Comparison of ENCODE assay signal across 27 mouse cellular contexts in genomic region chrX:49877651-49878349, GRCm38 (mm10). TPM values are rescaled to one million over a fixed set of nuclear protein-coding genes. Genes with fewer than 3 reads are reported as not detected.
DNase-seq lines count a peak whose midpoint lies in the region; ATAC-seq lines count a peak whose summit lies in the region.
"Had no signal": no experiment of that assay in that cellular context is flagged by ENCODE, and none has a peak within 500 bp of the region (broad histone marks: within the 10 kb centered on the region; RNA-seq: fewer than 3 reads in every experiment).

No protein-coding gene starts in this region.

- H3K27me3 ChIP-seq in forebrain, embryonic 13.5 days: no peaks in the 10 kb centered on the region
- no peaks in the 10 kb centered on the region for H3K27me3 ChIP-seq in forebrain, embryonic 12.5 days
- H3K27me3 ChIP-seq in forebrain, embryonic 15.5 days: no peaks in the 10 kb centered on the region
- H3K27me3 ChIP-seq in forebrain, embryonic 10.5 days (ENCODE audit: poor library complexity, severe bottlenecking): no peaks in the 10 kb centered on the region
- no peaks in the 10 kb centered on the region for H3K27me3 ChIP-seq in forebrain, embryonic 16.5 days (replicated peaks; ENCODE audit: control insufficient read depth, insufficient read depth, low read length)
- H3K27me3 ChIP-seq: CH12.LX; embryonic facial prominence, embryonic 13.5 days; embryonic facial prominence, embryonic 15.5 days had no signal

- no peak overlapping the region for H3K4me2 ChIP-seq in forebrain, embryonic 13.5 days
- H3K4me2 ChIP-seq in forebrain, embryonic 12.5 days: no peak overlapping the region
- H3K4me2 ChIP-seq in forebrain, embryonic 15.5 days (replicated peaks): no peak overlapping the region
- no peak overlapping the region for H3K4me2 ChIP-seq in forebrain, embryonic 16.5 days (ENCODE audit: low read length)
- H3K4me2 ChIP-seq: embryonic facial prominence, embryonic 13.5 days; embryonic facial prominence, embryonic 15.5 days had no signal

- H3K9ac ChIP-seq in forebrain, embryonic 13.5 days: no peak overlapping the region
- H3K9ac ChIP-seq in forebrain, embryonic 12.5 days: no peak overlapping the region
- no peak overlapping the region for H3K9ac ChIP-seq in forebrain, embryonic 15.5 days (replicated peaks)
- no peak overlapping the region for H3K9ac ChIP-seq in forebrain, embryonic 16.5 days (replicated peaks; ENCODE audit: low read depth, low read length)
- H3K9ac ChIP-seq: embryonic facial prominence, embryonic 13.5 days; embryonic facial prominence, embryonic 15.5 days had no signal

- peak; percentile 65; the same call in 1 of the 2 replicates for ATAC-seq in forebrain, embryonic 13.5 days
- no peak for ATAC-seq in forebrain, embryonic 12.5 days (ENCODE audit: low FRiP score)
- peak; percentile 84 for ATAC-seq in forebrain, embryonic 15.5 days (replicated peaks)
- ATAC-seq in forebrain, embryonic 16.5 days: peak; percentile 89
- ATAC-seq: activated CD4-positive, CD25-positive, alpha-beta regulatory T cell, adult 4 months; CD4-positive, CD25-positive, alpha-beta regulatory T cell, adult 4 months; Patski had no signal

- no peak for DNase-seq in forebrain, embryonic 10.5 days (ENCODE audit: extremely low spot score, low spot score)
- no peak for DNase-seq in kidney, postnatal 25 days
- DNase-seq in natural killer cell, adult 2 months (ENCODE audit: low spot score in 2 of 2): no peak
- DNase-seq: adrenal gland, adult 8-10 months; adrenal gland, postnatal 14 days; adrenal gland, postnatal 36 days; B cell, adult 2 months; cerebellum, adult 11-12 months; cerebellum, adult 2 months; cerebellum, adult 9-10 months; cerebellum, postnatal 14 days; cerebellum, postnatal 36 days; embryo, embryonic 11 days had no signal

- WGBS in forebrain, embryonic 13.5 days: 77% methylated on average over 4 of the region's 4 CpGs
- WGBS in forebrain, embryonic 12.5 days: 78% methylated on average over 4 of the region's 4 CpGs
- WGBS in forebrain, embryonic 15.5 days: 63% methylated on average over 4 of the region's 4 CpGs
- WGBS in forebrain, embryonic 10.5 days: 85% methylated on average over 4 of the region's 4 CpGs
- 62% methylated on average over 4 of the region's 4 CpGs for WGBS in forebrain, embryonic 16.5 days

- H3K4me1 ChIP-seq in forebrain, embryonic 13.5 days: no peaks in the 10 kb centered on the region
- no peaks in the 10 kb centered on the region for H3K4me1 ChIP-seq in forebrain, embryonic 12.5 days
- no peaks in the 10 kb centered on the region for H3K4me1 ChIP-seq in forebrain, embryonic 15.5 days
- no peaks in the 10 kb centered on the region for H3K4me1 ChIP-seq in forebrain, embryonic 10.5 days
- H3K4me1 ChIP-seq in forebrain, embryonic 16.5 days (replicated peaks; ENCODE audit: control insufficient read depth, insufficient read depth, low read length): no peaks in the 10 kb centered on the region
- H3K4me1 ChIP-seq: embryonic facial prominence, embryonic 13.5 days; embryonic facial prominence, embryonic 15.5 days had no signal

- H3K36me3 ChIP-seq in forebrain, embryonic 13.5 days (ENCODE audit: poor library complexity, severe bottlenecking): no peaks in the 10 kb centered on the region
- no peaks in the 10 kb centered on the region for H3K36me3 ChIP-seq in forebrain, embryonic 12.5 days (replicated peaks)
- no peaks in the 10 kb centered on the region for H3K36me3 ChIP-seq in forebrain, embryonic 15.5 days
- no peaks in the 10 kb centered on the region for H3K36me3 ChIP-seq in forebrain, embryonic 10.5 days (replicated peaks)
- no peaks in the 10 kb centered on the region for H3K36me3 ChIP-seq in forebrain, embryonic 16.5 days (ENCODE audit: control insufficient read depth, insufficient read depth)
- H3K36me3 ChIP-seq: embryonic facial prominence, embryonic 13.5 days; embryonic facial prominence, embryonic 15.5 days; G1E had no signal

- no peak overlapping the region for H3K27ac ChIP-seq in forebrain, embryonic 13.5 days
- H3K27ac ChIP-seq in forebrain, embryonic 12.5 days: no peak overlapping the region
- H3K27ac ChIP-seq in forebrain, embryonic 15.5 days (replicated peaks): no peak overlapping the region
- H3K27ac ChIP-seq in forebrain, embryonic 10.5 days: no peak overlapping the region
- H3K27ac ChIP-seq in forebrain, embryonic 16.5 days (ENCODE audit: low read length): no peak overlapping the region
- H3K27ac ChIP-seq: embryonic facial prominence, embryonic 13.5 days; embryonic facial prominence, embryonic 15.5 days had no signal

- H3K9me3 ChIP-seq in forebrain, embryonic 13.5 days (replicated peaks): no peaks in the 10 kb centered on the region
- H3K9me3 ChIP-seq in forebrain, embryonic 12.5 days: no peaks in the 10 kb centered on the region
- H3K9me3 ChIP-seq in forebrain, embryonic 15.5 days: no peaks in the 10 kb centered on the region
- no peaks in the 10 kb centered on the region for H3K9me3 ChIP-seq in forebrain, embryonic 10.5 days
- no peaks in the 10 kb centered on the region for H3K9me3 ChIP-seq in forebrain, embryonic 16.5 days (ENCODE audit: control insufficient read depth, low read length)
- H3K9me3 ChIP-seq: embryonic facial prominence, embryonic 13.5 days; embryonic facial prominence, embryonic 15.5 days; G1E had no signal

- no peak overlapping the region for H3K4me3 ChIP-seq in forebrain, embryonic 13.5 days
- H3K4me3 ChIP-seq in forebrain, embryonic 12.5 days (replicated peaks): no peak overlapping the region
- H3K4me3 ChIP-seq in forebrain, embryonic 15.5 days: no peak overlapping the region
- no peak overlapping the region for H3K4me3 ChIP-seq in forebrain, embryonic 10.5 days
- no peak overlapping the region for H3K4me3 ChIP-seq in forebrain, embryonic 16.5 days (replicated peaks; ENCODE audit: low read length)
- H3K4me3 ChIP-seq: embryonic facial prominence, embryonic 13.5 days; embryonic facial prominence, embryonic 15.5 days; erythroblast, embryonic 14.5 days had no signal

RNA-seq across cellular contexts. Expression of gene Olfr1322, which starts 13.5 kb away (rescaled TPM):
- not detected in 2 replicates for polyA plus RNA-seq in forebrain, embryonic 13.5 days (2015; fragmentation: Nextera tagmentation; extraction: Ambion mirVana)
- not detected in 2 replicates for polyA plus RNA-seq in forebrain, embryonic 12.5 days (2016; fragmentation: Nextera tagmentation; extraction: Ambion mirVana)
- polyA plus RNA-seq in forebrain, embryonic 15.5 days (2015; fragmentation: Nextera tagmentation; extraction: Ambion mirVana): not detected in 2 replicates
- not detected in 2 replicates for polyA plus RNA-seq in forebrain, embryonic 10.5 days (2016; fragmentation: Nextera tagmentation; extraction: Ambion mirVana)
- not detected in 2 replicates for polyA plus RNA-seq in forebrain, embryonic 16.5 days (2015; fragmentation: Nextera tagmentation; extraction: Ambion mirVana)
- polyA plus RNA-seq: activated CD4-positive, CD25-positive, alpha-beta regulatory T cell, adult 4 months; cerebellum, adult 2 months; embryonic facial prominence, embryonic 11.5 days; embryonic facial prominence, embryonic 13.5 days; embryonic facial prominence, embryonic 15.5 days; erythroblast, embryonic 14.5 days; frontal cortex, adult 2 months; G1E; Patski had no signal
